Mouse (Mus musculus) stomach, postnatal 0 days (tissue): ENCODE measurements around the gene Ints12. TPM values are rescaled to one million over a fixed set of nuclear protein-coding genes. Genes with fewer than 3 reads are reported as not detected.
A peak's percentile ranks its signal among the peaks of the same experiment; 100 is the strongest.

Source experiments
- ATAC-seq: fragments of 200-750 bp; cut with Nextera tagmentation; 2 replicates; pipeline ENCODE4 v1.8.0; 2017; ENCODE audit not compliant: low FRiP score, low TSS enrichment
- DNase-seq: peaks from one replicate; pipeline ENCODE4 v3.0.0-alpha.2; 2016; ENCODE audit warnings: low spot score
- H3K27ac ChIP-seq: fragments of 300-500 bp; sonication (generic); replicated peaks from 2 replicates; pipeline ENCODE4 v1.5.1; 2014; ENCODE audit warnings: mild to moderate bottlenecking, control low read depth
- H3K27me3 ChIP-seq: fragments of 300-500 bp; sonication (generic); 2 replicates; pipeline ENCODE4 v1.6.1; 2014; ENCODE audit warnings: low read length; ENCODE audit not compliant: control insufficient read depth, insufficient read depth
- H3K36me3 ChIP-seq: fragments of 300-500 bp; sonication (generic); 2 replicates; pipeline ENCODE4 v1.6.1; 2014; ENCODE audit warnings: low read length, mixed read lengths; ENCODE audit not compliant: control insufficient read depth, insufficient read depth
- H3K4me1 ChIP-seq: fragments of 300-500 bp; sonication (generic); replicated peaks from 2 replicates; pipeline ENCODE4 v1.6.1; 2014; ENCODE audit warnings: antibody characterized with exemption; ENCODE audit not compliant: control insufficient read depth, insufficient read depth
- H3K4me2 ChIP-seq: fragments of 300-500 bp; sonication (generic); replicated peaks from 2 replicates; pipeline ENCODE4 v1.6.1; 2014; ENCODE audit warnings: low read depth, mild to moderate bottlenecking, control low read depth, moderate library complexity
- H3K4me3 ChIP-seq: fragments of 300-500 bp; sonication (generic); 2 replicates; pipeline ENCODE4 v1.5.1; 2014; ENCODE audit warnings: low read depth, low read length, control low read depth
- H3K9ac ChIP-seq: fragments of 300-500 bp; sonication (generic); 2 replicates; pipeline ENCODE4 v1.6.1; 2014; ENCODE audit warnings: mild to moderate bottlenecking, low read length, control low read depth, mixed read lengths
- H3K9me3 ChIP-seq: fragments of 300-500 bp; sonication (generic); 2 replicates; pipeline ENCODE4 v1.6.1; 2016; ENCODE audit warnings: low read length; ENCODE audit not compliant: control insufficient read depth
- CTCF ChIP-seq: IDR thresholded peaks from 2 replicates; pipeline ENCODE4 v1.5.1; 2016; ENCODE audit warnings: antibody characterized with exemption, low read depth, mild to moderate bottlenecking, moderate library complexity
- EP300 ChIP-seq: optimal IDR thresholded peaks from 2 replicates; pipeline ENCODE3; 2016; ENCODE audit warnings: antibody characterized with exemption
- WGBS: fragments of 180-500 bp; shearing (Covaris S2); extraction: QIAGEN DNeasy Blood & Tissue Kit; methylation state at CpG from one replicate; pipeline ENCODE4 v1.1.7; 2014; 5-methylcytosine and 5-hydroxymethylcytosine counted together
- polyA plus RNA-seq: library from polyadenylated mRNA; unstranded; fragments of >200 nt; fragmentation: Nextera tagmentation; extraction: Ambion mirVana; gene quantifications from 2 replicates; pipeline ENCODE4 v1.2.1, GENCODE M21; 2015

Ints12 gene
- 13.7 and 14.2 TPM in 2 replicates for polyA plus RNA-seq

- peak within 1 kb of the TSS; percentile 96 for H3K27ac ChIP-seq
- TF ChIP-seq EP300 (no peak), CTCF (no peak)
These were observed at the start of gene Ints12, which contains the start of gene Gstcd for GRCm38 (mm10) chr3:133091664-133092273. Gene Ints12 (plus strand): TSS chr3:133091840. Gene Gstcd (minus strand): TSS chr3:133092033.

GRCm38 (mm10) chr3:133052068-133052467 is 39.6 kb upstream of the Ints12 start:
- H3K4me2 ChIP-seq = no peak overlapping the region
- H3K4me1 ChIP-seq = no peaks in the 10 kb centered on the region
- whole genome bisulfite sequencing = 59% methylated on average over 2 of the region's 2 CpGs
- H3K4me3 ChIP-seq = no peak overlapping the region
- no peak overlapping the region for H3K27ac ChIP-seq
- H3K36me3 ChIP-seq = no peaks in the 10 kb centered on the region; the same call in 1 of the 2 replicates
- H3K27me3 ChIP-seq = no peaks in the 10 kb centered on the region
- no peak overlapping the region for H3K9ac ChIP-seq
- TF ChIP-seq CTCF (no peak), EP300 (no peak)
- no peak for DNase-seq
- H3K9me3 ChIP-seq = no peaks in the 10 kb centered on the region
- no peak for ATAC-seq

More at GRCm38 (mm10) chr3:133091664-133092273, at the start of gene Ints12, which contains the start of gene Gstcd:
- Histone ChIP-seq H3K9me3 (no peaks in the 10 kb centered on the region), H3K27me3 (no peaks in the 10 kb centered on the region), H3K9ac (peak within 1 kb of the TSS; percentile 94), H3K4me3 (peak within 1 kb of the TSS; percentile 98), H3K4me1 (no peaks in the 10 kb centered on the region), H3K36me3 (no peaks in the 10 kb centered on the region), H3K4me2 (peak within 1 kb of the TSS; percentile 74)
- DNase-seq (peak; percentile 91), ATAC-seq (peak; percentile 99)
- under 1% methylated on average over 52 of the region's 53 CpGs for WGBS

GRCm38 (mm10) chr3:133075560-133075959 is 16.1 kb upstream of the Ints12 start:
- Histone ChIP-seq H3K4me2 (no peak overlapping the region), H3K4me1 (no peaks in the 10 kb centered on the region), H3K4me3 (no peak overlapping the region), H3K27ac (no peak overlapping the region), H3K36me3 (peaks cover 3% of the 10 kb centered on the region; the same call in 1 of the 2 replicates), H3K27me3 (no peaks in the 10 kb centered on the region), H3K9me3 (no peaks in the 10 kb centered on the region), H3K9ac (no peak overlapping the region)
- ATAC-seq (no peak), DNase-seq (no peak)
- WGBS = 89% methylated on average over 10 of the region's 10 CpGs
- TF ChIP-seq CTCF (no peak), EP300 (no peak)

- TF ChIP-seq CTCF = no peak
- H3K27me3 ChIP-seq = no peaks in the 10 kb centered on the region
- no peak overlapping the region for H3K4me3 ChIP-seq
- H3K27ac ChIP-seq = no peak overlapping the region
- no peaks in the 10 kb centered on the region for H3K4me1 ChIP-seq
- no peak overlapping the region for H3K4me2 ChIP-seq
- H3K9me3 ChIP-seq = no peaks in the 10 kb centered on the region
- WGBS = 84% methylated on average over 5 of the region's 5 CpGs
- ATAC-seq = no peak
- DNase-seq = no peak
- H3K36me3 ChIP-seq = no peaks in the 10 kb centered on the region
- H3K9ac ChIP-seq = no peak overlapping the region
These were observed 8.9 kb upstream of the Ints12 start for GRCm38 (mm10) chr3:133082736-133083135.

- TF ChIP-seq CTCF (peak; percentile 78), EP300 (no peak)
- Histone ChIP-seq H3K9ac (no peak overlapping the region), H3K4me2 (no peak overlapping the region), H3K27me3 (no peaks in the 10 kb centered on the region), H3K4me3 (no peak overlapping the region), H3K36me3 (no peaks in the 10 kb centered on the region), H3K27ac (no peak overlapping the region), H3K4me1 (no peaks in the 10 kb centered on the region), H3K9me3 (no peaks in the 10 kb centered on the region)
- 0 out of 2 replicates have a peak, but pooled peaks have one; percentile 69 for ATAC-seq
- WGBS = 49% methylated on average over 3 of the region's 3 CpGs
- DNase-seq = no peak
These were observed 5.8 kb upstream of the Ints12 start for GRCm38 (mm10) chr3:133085858-133086257.
